Mouse (Mus musculus) C2C12 (cell line): ENCODE data around the gene Tnfrsf12a.

Source experiments
- CTCF ChIP-seq: IDR thresholded peaks from one replicate; pipeline ENCODE4 v1.5.1; 2011; ENCODE audit not compliant: control insufficient read depth, insufficient read depth, insufficient read length
- FOSL1 ChIP-seq: IDR thresholded peaks from one replicate; pipeline ENCODE4 v1.8.0; 2011; ENCODE audit warnings: mild to moderate bottlenecking, low read length; ENCODE audit not compliant: poor library complexity, insufficient read depth, severe bottlenecking
- MAX ChIP-seq: IDR thresholded peaks from one replicate; pipeline ENCODE4 v1.6.1; 2011; ENCODE audit warnings: mild to moderate bottlenecking, control low read depth
- MYOG ChIP-seq: IDR thresholded peaks from one replicate; pipeline ENCODE4 v1.6.1; 2011; ENCODE audit not compliant: control insufficient read depth, insufficient read length; ENCODE audit errors: extremely low read depth
- USF1 ChIP-seq: IDR thresholded peaks from one replicate; pipeline ENCODE4 v1.6.1; 2011; ENCODE audit warnings: low read depth, mild to moderate bottlenecking, control low read depth, moderate library complexity

- TF ChIP-seq CTCF (no peak), MAX (no peak), MYOG (no peak), USF1 (no peak), FOSL1 (no peak)
Observed at GRCm38 (mm10) chr17:23664556-23665021, 12.7 kb downstream of the Tnfrsf12a start.
